Mouse (Mus musculus): ENCODE measurements around the gene Spef1. TPM values are rescaled to one million over a fixed set of nuclear protein-coding genes. Genes with fewer than 3 reads are reported as not detected.
"Not testable (repeated sequence)": the region's sequence is repeated elsewhere in the genome, so short reads cannot be mapped to it uniquely, and the experiment has no call there.

Gene Spef1
- total RNA-seq (2021) = 5.0 and 7.6 TPM in 2 replicates
- long read RNA-seq, partial matches to known transcripts = 1 of 4 reads
- long read RNA-seq, other reads (novel, unspliced or antisense) = 1 of 4 reads

GRCm38 (mm10) chr2:131186771-131187601, at the start of gene Spef1, which contains the start of gene Cdc25b:
Gene Spef1, minus strand, starts transcription at chr2:131187282.
Gene Cdc25b, plus strand, starts transcription at chr2:131186949.
- peak; percentile 86 for DNase-seq

- no peak for DNase-seq
Observed at GRCm38 (mm10) chr2:131234970-131235635, 48.0 kb upstream of the Spef1 start.

GRCm38 (mm10) chr2:131234127-131234650, 47.1 kb upstream of the Spef1 start:
- DNase-seq = peak; percentile 24

- DNase-seq = peak; percentile 96
Observed at GRCm38 (mm10) chr2:131233307-131234126, 46.4 kb upstream of the Spef1 start, which contains the start of gene Mavs. Gene Mavs, plus strand, starts transcription at chr2:131234063.

GRCm38 (mm10) chr2:131232558-131232957, 45.5 kb upstream of the Spef1 start:
- no peak for DNase-seq

- DNase-seq = no peak
Observed at GRCm38 (mm10) chr2:131227243-131227642, 40.2 kb upstream of the Spef1 start.

GRCm38 (mm10) chr2:131226669-131227068, 39.6 kb upstream of the Spef1 start:
- DNase-seq = not testable (repeated sequence)

- DNase-seq = no peak
Observed at GRCm38 (mm10) chr2:131225178-131225577, 38.1 kb upstream of the Spef1 start.

- no peak for DNase-seq
Observed at GRCm38 (mm10) chr2:131223569-131223968, 36.5 kb upstream of the Spef1 start.

GRCm38 (mm10) chr2:131222562-131222961, 35.5 kb upstream of the Spef1 start:
- DNase-seq = no peak

- DNase-seq = no peak
Observed at GRCm38 (mm10) chr2:131221853-131222515, 34.9 kb upstream of the Spef1 start.

GRCm38 (mm10) chr2:131220030-131220429, 32.9 kb upstream of the Spef1 start:
- no peak for DNase-seq

GRCm38 (mm10) chr2:131215941-131216858, 29.1 kb upstream of the Spef1 start:
- DNase-seq = no peak

GRCm38 (mm10) chr2:131213773-131214172, 26.7 kb upstream of the Spef1 start:
- DNase-seq = no peak

- peak; percentile 27 for DNase-seq
Observed at GRCm38 (mm10) chr2:131211026-131211615, 24.0 kb upstream of the Spef1 start.

GRCm38 (mm10) chr2:131209969-131210792, 23.1 kb upstream of the Spef1 start:
- peak; percentile 95 for DNase-seq

GRCm38 (mm10) chr2:131209125-131209795, 22.2 kb upstream of the Spef1 start:
- DNase-seq = no peak

GRCm38 (mm10) chr2:131208356-131208755, 21.3 kb upstream of the Spef1 start:
- no peak for DNase-seq
